Mouse (Mus musculus): ENCODE results near the gene Mgll.

The Mgll gene

GRCm38 (mm10) chr6:88717143-88718032 lies 6.8 kb upstream of the Mgll start:
- DNase-seq (ENCODE audit: low read depth), result no peak

DNA sequence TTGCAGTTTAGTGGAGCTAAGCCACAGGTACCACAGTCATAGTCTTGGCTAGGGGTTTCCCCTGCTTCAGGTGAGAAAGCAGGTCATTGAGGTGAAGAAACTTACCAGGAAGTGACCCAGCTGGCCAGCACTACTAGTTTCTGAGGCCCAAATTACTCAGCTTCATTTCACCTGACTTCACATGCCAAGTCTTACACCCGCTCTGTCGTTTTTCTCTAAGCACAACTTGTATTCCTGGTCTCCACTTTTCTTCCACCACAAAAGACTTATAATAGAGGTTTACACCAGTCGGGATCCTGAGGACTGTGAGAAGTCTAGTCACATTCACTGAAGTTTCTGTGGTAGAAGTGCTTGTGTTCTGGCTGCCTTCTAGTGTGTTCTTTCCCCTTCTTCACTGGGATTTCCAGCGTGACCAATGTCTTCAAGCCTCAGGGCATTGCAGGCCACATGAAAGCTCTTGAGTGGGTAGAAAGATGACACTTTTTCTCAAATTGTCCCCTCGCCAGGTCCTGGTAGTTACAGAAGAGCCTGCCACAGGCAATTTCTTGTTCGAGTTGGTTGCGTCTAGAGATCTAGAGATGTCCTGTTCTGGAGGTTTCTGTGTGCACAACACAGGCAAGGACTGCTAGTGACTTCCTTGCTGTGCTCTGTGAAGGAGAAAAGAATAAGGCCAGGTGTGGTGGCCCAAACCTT lies 6.0 kb upstream of the Mgll start:
- no peak for DNase-seq (ENCODE audit: low read depth)

DNA sequence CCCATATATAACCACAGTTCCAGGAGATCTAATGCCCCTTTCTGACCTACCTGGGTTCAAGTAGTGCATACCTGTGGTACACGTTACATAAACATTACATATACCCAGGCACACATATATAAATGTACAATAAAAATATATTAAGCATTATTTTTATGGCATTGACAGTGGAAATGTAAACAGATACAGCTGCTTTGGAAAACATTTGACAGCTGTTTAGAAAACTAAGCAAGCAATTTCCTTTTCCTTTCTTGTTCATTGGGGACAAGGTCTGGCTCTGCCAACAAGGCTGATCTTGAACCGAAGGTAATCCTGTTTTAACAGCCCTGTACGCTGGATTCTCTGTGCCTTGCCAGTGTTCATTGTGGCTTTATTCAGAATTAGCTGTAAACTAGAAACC lies 3.2 kb upstream of the Mgll start:
- no peak for DNase-seq (ENCODE audit: low read depth)

DNA sequence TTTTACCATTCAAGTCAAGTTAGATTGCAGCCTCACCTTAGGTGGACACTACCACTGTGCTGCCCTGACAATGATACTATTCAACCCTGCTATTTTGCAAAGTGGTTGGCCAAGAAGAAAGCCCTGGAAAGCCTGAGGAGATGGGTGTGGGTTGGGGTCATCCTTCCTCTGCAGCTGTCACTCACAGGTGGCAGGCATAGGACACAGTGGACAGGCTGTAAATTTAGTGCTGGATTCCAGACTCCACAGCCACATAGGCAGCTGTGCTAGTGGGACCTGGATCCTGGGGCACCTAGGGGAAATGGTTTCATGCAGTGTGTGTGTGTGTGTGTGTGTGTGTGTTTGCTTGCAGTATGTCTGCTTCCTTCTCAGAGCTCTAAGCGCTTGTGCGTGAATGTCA lies 1.3 kb upstream of the Mgll start:
- no peak for DNase-seq (ENCODE audit: low read depth)

GRCm38 (mm10) chr6:88723806-88724312 lies 353 bp upstream of the Mgll start:
- no peak for DNase-seq (ENCODE audit: low read depth)

GRCm38 (mm10) chr6:88725590-88725989 lies 1.4 kb downstream of the Mgll start:
- no peak for DNase-seq (ENCODE audit: low read depth)

DNA sequence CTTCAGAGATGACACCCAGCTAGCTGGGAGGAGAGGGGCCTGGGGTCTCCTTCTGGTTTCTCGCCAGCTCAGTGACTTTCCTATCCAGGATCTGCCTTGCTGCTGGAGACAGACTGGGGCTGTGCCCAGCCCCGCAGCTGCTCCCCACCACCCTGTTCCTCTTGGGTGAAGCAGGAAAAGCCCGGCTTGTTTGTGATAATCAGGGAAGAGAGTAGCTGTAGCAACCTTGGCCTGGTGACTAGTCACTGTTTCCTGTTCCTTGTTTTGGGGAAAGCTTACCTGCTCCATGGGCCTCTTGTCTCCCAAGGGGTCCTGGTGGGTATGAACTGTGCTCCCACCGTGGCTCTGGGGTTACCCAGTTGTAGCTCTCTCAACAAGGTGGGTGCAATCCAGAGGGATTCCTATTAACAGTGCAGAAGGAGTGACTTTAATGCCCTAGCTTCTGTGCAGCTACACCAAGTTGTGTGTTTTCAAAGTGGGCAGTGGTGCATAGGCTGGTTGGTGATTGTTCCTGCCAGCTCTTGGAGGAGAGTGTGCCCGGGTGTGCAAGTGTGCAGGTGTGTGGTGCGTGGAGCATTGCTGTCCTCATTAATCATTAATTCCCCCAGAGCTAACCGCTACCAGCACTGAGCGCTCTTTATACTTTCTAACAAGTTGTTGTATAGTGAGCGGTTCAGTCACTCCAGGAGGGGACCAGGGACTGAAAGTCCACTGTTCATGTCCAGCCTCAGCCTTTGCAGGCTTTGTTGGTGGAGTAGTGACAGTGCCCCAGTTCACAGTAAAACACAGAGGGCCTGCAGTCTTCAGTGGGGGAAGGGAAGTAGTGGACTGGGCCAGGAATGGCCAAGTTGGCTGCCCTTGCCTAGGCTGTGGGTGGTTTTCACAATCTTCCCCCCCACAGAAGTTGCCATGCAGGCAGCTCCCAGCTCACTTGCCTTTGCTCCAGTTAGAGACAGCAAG lies 2.3 kb downstream of the Mgll start:
- no peak for DNase-seq (ENCODE audit: low read depth)

DNA sequence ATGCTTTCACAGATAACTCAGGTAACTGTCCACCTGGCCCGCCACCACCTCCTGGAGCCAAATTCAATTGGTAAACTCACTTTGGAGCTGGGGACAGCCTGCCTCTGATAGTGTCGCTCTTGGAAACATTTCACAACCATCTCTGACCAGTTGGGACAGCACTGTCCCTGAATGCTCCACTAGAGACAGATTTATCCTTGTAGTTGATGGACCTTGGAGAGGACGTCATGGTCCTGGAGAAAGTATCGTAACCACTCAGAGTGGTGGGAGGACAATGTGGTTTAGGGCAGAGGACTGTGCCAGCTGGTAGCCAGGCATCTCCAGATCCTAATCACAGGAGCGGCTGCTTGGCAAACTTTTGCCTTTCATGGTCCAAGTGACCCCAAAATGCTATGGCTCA lies 3.3 kb downstream of the Mgll start:
- no peak for DNase-seq (ENCODE audit: low read depth)

DNA sequence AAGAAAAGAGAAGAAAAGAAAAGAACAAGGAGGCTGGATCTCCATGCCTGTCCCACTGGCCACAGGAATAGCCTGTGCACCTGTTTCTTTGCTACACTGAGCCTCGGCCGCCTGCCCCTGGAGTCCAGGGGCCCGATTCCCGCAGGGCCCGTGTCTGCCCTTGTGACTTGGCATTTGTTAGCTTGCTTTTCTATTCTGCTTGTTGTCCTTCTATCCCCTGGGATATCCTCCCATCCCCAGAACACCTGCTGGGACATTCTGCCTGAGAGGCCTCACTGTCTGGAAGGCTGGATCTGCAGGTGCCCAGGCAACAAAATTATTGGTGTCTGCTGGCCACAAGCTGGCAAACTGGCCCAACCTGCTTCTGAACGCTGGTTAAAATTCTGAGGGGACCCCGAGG lies 3.8 kb downstream of the Mgll start:
- DNase-seq (ENCODE audit: low read depth), result no peak

DNA sequence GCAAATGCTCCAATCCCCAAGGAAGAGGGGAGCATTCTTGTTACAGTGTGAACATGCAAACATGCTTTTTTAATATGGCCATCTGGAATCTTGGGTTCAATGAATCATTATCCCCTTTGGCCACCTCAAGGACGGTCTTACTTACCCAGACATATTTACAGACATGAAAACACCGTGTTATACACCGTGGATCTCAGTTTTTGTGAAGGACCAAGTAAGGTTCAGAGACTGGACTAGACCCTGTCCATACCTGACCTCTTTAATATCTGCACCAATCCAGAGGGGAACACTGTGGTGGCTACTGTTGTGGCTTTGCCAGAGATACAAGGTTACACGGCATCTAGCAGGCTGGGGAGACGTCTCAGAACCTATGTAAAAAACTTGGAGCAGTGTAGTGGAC lies 4.3 kb downstream of the Mgll start:
- DNase-seq (ENCODE audit: low read depth), result no peak

GRCm38 (mm10) chr6:88731211-88731751 lies 7.1 kb downstream of the Mgll start:
- no peak for DNase-seq (ENCODE audit: low read depth)

DNA sequence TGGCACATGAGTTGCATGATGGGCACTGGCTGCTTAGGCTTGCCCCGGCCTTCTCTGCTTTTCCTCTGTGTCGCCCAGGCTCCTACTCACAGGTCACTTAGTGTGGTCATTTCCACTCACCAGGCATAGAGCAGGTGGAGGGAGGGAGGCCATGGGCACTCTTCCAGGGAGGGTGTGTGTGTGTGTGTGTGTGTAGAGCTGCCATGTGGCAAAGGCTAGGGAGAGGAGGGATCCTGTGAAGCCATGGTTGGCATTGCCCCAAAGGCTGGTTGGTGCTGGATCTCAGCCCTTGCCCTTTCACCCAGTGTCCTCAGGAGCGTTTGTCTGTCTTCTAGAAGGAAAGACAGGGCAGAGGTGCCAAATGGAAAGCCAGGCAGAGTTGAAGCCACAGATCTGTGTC lies 7.8 kb downstream of the Mgll start:
- no peak for DNase-seq (ENCODE audit: low read depth)

- DNase-seq (ENCODE audit: low read depth), result no peak
Measured at GRCm38 (mm10) chr6:88732643-88733613, 8.7 kb downstream of the Mgll start.

DNA sequence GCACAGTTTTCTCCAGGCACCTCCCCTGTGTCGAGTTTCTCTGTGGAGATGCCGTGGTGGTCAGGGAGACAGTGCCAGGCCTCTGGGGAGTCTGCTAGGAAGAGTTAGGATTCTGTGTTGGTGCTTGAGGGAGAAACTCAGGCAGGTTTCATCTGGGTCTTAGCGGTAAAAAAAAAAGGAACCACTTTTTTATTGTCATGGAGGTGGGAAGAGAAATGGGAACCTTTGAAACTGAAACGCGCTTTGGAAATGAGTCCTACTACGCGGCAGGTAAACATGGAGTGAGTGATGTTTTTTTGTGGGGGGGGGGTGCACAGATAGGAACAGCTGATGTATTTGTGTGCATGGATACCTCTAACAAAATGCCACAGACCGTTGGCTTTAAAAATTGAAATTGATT lies 12.1 kb downstream of the Mgll start:
- no peak for DNase-seq (ENCODE audit: low read depth)

DNA sequence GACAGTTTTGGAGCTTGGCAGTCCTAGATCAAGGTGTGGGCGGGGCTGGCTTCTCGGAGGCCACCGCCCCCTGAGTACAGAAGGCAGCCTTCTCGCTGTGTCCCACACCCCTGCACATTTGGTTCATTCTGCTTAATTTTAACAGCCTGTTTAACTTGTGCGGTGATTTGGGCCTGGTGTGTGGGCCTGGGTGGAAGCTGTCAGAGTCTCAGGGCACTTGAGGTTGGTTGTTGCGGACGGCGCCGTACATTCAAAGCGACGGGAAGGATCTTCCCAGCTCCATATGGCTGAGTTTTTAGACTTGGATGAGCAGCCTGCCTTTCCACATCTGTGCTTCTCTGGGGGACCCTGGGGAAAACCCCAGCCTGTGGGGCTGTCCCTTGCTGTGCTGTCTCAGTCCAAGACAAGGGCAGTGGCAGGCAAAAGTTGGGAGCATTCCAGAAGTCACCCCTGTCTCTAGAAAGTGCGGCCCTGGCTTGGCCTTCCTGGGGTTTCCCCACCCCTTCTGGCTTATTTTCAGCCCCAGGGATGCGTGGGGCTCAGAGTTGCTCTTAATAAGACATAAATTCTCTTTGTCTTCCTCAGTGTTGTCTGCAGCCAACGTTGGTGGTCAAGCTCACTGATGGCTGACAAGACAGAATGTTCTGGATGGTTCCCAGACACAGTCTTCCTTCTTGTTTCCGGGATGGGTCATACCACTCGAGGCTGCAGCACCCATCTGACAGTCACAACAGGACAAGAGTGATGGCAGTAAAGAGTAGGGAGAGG lies 12.7 kb downstream of the Mgll start:
- no peak for DNase-seq (ENCODE audit: low read depth)

- DNase-seq (ENCODE audit: low read depth), result no peak
Measured at GRCm38 (mm10) chr6:88737509-88737888, 13.3 kb downstream of the Mgll start.

GRCm38 (mm10) chr6:88741041-88741440 lies 16.8 kb downstream of the Mgll start:
- no peak for DNase-seq (ENCODE audit: low read depth)

- no peak for DNase-seq (ENCODE audit: low read depth)
Measured at GRCm38 (mm10) chr6:88741791-88742190, 17.6 kb downstream of the Mgll start.

DNA sequence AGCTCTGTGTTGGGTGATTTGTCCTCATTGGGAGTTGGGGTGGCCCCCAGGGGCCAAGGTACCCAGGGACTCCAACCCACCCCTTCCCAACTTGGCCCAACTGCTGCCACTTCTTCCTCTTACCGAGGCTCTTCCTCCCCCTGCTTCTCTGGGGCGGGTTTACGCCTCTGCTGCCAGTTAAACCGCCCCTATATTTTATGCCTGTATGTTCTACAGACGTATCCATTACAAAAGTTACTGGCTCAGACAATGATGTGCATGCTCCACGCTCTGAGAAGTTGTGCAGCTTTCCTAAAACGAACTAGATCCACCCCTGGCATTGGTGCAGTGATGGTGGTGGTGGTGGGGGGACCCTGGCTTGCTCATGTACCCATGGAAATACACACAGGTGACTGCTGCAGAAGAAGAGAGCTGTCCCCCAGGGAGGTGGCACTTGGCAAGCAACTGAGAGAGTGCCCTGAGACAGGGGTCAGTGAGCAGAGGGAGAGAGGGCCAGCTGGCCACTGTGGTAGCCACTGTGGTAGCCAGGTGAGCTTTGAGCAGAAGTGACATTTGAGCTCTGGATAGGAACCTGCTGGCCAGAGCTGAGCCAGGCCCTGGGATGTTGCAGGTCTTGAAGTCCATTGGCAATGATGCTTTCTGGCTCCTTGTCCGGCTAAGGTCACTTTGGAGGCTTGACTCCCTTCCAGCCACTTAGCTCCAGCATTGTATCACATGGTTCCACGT lies 18.2 kb downstream of the Mgll start:
- no peak for DNase-seq (ENCODE audit: low read depth)

Data from 416B (cell line).